Mouse (Mus musculus) heart, postnatal 4 days (tissue): ENCODE measurements around the gene Dnajc22. TPM values are rescaled to one million over a fixed set of nuclear protein-coding genes. Genes with fewer than 3 reads are reported as not detected.

Experiments
- DNase-seq: peaks from one replicate; pipeline ENCODE4 v3.0.0; 2021
- total RNA-seq, 2 experiments: library from RNA; stranded (reverse); gene quantifications; 2 replicates each; pipeline ENCODE4 v1.2.3; 2021

Gene Dnajc22
- total RNA-seq, 2 experiments from 2014 or later: 0.79 to 1.2 TPM

- peak; percentile 63 for DNase-seq
These were observed 5.5 kb upstream of the Dnajc22 start, which contains the start of gene C1ql4 for GRCm38 (mm10) chr15:99087253-99088075. TSS of gene C1ql4 (minus strand) at chr15:99087817.

DNA sequence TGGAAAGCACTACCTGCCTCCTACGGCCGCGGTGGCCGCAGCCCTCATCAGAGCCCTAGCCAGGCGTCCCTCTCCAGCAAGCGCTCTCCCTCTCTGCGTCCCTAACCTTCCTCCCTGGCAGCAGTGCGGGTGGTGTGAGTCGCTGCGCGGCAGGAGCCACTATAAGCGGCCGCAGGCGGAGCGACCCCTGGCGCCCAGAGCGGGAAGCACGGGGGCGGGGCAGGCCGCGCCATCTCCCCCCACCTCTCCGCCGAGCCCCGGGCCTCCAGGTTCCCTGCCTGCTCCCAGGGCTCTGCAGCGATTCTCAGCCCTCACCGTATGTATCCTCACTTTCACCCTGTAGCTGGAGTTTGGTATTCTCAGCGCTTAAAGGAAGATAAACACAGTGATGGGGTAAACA is 4.7 kb upstream of the Dnajc22 start:
- DNase-seq: peak; percentile 93

DNA sequence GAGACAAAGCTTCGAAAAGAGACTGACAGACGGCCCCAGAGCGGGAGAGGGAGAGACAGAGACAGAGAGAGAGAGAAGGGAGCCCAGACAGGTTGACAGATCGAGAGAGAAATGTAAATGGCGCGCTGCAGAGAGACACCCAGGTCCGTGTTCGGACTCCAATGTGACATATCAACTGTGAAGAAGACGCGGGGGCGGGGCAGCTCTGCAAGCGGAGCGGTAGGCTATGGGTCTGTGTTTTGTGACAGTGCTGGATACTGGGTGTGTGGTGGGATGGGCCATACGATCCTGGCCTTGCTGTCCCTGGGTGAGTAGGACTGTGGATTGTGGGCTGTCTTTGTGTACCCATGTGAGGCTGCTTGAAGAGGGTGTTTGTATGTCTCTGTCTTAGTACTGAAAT is 3.9 kb upstream of the Dnajc22 start:
- no peak for DNase-seq

- peak; percentile 48 for DNase-seq
These were observed 605 bp downstream of the Dnajc22 start for GRCm38 (mm10) chr15:99093291-99094258.

DNA sequence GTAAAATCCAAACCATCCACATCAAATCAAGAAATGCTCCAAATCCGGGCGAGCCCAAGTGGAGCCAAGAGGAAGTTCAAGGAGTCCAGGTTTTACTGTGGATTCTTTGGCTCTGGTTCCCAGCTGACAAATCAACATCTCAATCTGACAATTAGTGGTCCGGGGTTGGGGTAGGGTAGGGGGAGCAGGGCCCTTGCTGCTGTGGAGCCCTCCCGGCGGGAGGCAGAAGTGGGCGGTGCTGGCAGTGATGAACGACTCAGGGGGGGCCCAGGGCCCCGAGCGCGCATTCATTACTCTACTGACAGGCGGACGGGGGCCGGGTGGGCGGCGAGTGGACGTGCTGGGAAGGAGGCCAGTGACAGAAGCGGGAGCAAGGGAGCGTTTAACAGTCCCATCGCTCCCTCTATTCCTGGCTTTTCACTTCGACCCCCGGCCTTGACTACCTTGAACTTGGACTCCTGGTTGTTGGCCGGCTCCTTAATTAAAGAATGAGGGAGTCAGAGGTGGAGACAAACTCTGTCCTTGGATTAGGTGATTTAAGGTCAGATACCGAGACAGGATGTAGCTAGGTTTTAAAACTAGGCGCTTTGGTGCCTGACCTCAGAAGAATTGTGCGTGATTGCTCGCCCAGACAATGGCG is 1.8 kb downstream of the Dnajc22 start:
- no peak for DNase-seq

DNA sequence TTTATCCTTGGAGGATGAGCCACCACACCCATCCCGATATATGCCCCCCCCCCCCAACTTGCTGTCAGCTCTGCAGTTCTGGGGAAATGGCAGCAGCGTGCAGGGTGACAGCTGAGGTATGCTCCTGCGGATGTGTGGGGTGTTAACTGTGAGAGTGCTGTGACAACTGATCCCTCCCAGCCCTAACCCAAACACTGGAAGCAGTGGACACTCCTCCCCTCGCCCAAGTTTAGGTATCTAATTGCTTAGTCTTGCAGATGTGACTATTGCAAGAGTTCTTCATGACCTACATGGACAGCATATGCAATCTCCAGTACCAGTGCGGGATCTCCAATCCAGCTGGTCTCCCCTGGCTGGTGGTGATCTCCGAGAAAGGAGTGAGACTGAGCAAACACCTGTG is 2.4 kb downstream of the Dnajc22 start:
- DNase-seq: no peak

DNA sequence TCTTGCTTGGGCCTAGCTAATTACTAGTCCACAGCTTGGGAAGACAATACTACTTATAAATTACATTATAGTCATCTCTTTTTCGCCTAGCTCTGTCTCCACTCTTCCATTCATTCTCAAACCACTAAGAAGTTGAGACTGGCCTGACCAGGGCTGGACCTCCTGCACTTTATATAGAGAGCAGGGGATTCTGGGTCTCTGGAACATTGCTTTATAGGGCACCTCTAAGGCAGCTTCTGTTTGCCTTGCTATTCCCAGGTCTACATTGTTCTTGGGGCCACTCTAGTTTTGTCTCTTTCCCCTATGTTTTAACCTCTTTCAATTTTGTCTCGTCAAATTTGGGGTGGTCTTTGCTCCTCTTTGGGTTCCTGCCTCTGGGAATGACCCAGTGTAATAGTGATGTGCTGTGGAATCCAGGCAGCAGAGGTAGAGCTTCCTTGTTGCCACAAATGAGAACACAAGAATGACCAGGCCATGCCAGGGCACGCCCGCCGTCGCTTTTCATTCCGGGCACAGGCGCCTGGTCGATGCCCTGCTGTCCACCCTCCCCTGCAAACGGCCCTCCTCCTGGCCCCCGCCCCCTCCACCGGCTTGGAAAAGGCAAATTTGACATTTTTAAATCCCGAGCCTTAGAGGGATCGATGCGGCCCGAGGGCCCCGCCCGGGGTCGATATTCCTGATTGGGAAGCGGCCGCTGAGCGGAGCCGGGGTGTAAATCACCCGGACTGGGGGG is 3.3 kb downstream of the Dnajc22 start:
- DNase-seq: no peak

DNA sequence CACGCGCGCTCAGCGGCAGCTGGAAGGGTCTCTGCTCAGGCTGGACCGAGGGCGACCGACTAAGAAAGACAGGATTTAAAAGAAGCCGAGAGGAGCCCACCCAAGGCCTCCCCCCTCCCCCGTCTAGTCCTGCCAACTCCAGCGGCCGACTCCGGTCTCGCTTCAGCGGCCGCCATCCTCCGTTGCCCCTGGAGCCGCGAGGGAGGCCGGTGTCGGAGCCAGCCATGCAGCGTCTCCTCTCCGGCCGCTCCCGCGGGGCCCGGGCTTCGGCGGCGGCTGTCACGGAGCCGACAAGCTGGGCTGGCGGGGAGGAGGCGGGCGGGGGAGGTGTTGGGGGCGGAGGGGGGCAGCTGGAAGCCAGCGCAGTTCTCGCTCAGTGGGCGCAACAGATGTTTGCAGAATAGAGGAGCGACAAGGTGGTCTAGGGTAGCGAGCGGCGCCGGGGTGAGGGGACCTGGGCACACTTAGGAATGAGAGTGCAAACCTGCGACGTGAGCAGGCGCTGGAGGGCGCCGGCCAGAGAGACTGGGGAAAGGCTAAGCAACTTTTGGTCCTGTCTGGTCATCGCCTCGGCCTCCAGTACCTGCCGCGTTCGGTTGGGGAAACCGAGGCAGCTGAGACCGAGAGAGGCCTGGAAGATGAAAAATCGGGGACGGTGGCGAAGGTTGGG is 4.0 kb downstream of the Dnajc22 start:
- DNase-seq: no peak

- DNase-seq: no peak
These were observed 5.0 kb downstream of the Dnajc22 start for GRCm38 (mm10) chr15:99097840-99098492.

DNA sequence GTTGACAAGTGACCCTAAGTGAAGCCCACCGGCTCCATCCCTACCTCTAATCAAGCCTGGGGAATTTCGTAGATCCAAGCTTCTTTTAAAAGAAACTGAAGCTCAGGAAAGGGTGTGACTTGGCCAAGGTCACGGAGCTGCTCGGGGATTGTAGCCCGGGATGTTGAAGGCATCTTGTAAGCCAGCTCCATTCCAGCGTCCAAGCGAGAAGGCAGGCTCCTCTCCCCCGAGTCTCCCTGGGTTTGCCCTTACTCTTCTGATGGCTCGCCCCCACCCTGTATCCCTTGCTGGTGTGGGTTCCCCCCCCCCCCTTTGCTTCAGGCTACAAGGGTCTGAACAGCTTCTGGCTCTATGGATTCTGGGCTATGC is 5.5 kb downstream of the Dnajc22 start:
- DNase-seq: no peak

GRCm38 (mm10) chr15:99099139-99099556 is 6.2 kb downstream of the Dnajc22 start:
- DNase-seq: peak; percentile 71

GRCm38 (mm10) chr15:99099984-99100383 is 7.0 kb downstream of the Dnajc22 start:
- DNase-seq: no peak

DNA sequence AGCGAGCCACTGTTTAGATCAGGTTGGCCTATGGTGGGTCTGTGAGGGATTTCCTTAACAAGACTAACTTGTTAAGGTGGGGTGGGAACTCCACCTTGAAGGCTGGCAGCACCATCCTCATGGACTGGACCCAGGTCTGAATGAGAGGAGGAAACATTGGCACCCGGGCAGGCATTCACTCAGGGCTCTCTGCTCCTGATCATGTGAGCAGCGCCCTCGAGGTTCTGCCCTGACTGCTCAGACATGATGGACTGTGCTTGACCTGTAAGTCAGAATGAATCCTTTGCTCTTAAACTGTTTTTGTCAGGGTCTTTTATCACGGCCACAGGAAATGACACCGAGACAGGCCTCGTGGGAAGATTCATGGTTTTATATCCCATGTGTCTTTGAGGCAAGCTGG is 12.3 kb downstream of the Dnajc22 start:
- DNase-seq: no peak

DNA sequence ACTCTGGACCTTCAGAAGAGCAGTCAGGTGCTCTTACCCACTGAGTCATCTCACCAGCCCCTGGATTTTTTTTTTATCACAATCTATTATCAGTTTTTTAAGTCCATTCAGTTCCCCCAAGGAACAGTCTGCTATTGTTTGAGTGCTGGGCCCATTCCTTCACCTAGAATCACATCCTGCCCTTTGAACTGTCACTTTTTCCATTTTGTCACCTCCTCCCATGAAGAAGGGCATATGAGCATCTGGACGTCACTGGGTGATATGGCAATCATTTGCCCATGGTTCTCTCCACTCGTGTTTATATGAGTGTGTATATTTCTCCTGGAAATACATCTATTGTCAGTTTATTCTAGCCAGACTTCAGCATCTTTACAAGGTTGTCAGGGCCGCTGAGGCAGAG is 14.9 kb downstream of the Dnajc22 start:
- DNase-seq: no peak

- DNase-seq: no peak
These were observed 18.2 kb downstream of the Dnajc22 start for GRCm38 (mm10) chr15:99111139-99111538.

DNA sequence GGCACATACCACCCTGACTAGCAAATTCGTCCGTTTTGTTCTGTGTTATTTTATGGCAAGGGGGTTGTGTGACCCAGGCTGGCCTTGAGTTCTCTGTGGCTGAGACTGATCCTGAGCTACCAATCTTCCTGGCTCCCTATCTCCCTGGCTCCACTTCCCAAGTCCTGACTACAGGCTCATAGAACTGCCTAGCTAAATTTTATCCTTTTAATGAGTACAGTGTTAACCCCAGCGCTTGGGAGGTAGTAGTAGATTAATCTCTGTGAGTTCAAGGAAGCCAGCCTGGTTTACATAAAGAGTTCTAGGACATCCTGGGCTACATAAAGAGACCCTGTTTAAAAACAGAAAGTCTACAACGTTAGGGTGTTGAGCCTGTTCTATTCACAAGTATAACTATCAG is 18.8 kb downstream of the Dnajc22 start:
- no peak for DNase-seq

DNA sequence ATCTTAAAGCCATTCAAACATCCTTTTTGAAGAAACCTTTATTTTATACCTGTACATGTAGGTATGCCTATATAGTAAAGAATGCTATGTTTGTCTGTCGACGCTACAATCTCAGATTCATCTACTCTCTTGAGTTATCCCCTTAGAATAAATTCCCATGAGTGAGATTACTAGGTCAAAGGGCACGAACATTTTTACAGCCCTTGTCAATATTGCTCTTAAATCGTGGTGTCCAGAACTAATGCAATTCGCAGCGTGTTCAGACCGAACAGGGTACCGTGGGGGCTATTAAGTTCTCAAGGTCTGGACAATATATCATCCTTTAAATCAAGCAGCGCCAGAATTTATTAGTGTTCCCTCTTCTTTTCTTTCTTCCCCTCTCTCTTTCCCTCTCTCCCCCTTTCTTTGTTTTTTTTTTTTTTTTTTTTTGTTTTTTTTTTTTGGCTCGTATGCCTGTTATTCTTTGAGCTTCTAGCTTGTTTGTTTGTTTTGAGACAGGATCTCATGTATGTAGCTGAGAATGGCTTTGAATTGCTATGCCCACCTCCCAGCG is 19.9 kb downstream of the Dnajc22 start:
- no peak for DNase-seq

GRCm38 (mm10) chr15:99113396-99113975 is 20.5 kb downstream of the Dnajc22 start:
- no peak for DNase-seq

GRCm38 (mm10) chr15:99114312-99115064 is 21.5 kb downstream of the Dnajc22 start:
- DNase-seq: no peak

DNA sequence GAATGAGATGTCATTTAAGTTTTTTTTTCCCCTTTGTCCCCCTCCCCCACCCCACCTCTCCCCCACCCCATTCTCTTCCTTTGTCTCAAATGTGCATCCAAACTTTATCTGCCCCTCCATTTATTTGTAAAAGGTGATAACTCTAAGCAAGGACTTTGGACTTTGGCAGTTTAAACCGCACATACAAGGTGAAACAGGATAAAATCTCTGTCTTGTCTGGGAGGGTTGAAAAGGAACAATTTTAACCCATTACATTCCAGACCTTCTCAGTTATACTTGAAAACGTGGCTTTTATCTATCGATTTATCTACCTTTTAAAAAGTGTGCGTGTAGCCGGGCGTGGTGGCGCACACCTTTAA is 22.1 kb downstream of the Dnajc22 start:
- no peak for DNase-seq
